15 mouse cellular contexts compared by ENCODE assay signal in the genomic region with DNA sequence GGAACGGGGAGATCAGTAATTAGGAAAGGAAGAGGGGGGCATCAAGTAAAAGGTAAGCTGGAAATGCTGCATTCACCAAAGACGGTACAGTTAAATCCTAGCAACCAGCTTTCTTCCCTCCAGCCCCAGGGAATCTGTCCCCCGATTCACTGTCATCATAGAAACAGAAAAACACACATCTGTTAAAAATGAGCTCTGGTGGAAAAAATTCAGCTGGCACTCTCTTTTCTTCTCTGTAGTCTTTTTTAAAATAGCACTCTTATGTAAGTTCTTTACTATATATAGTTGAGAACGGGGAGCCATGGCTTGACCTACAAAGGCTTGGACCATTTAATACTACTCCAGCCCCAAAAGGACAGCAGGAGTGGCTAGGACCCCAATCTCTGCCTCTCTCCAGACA.
DNase-seq lines count a peak whose midpoint lies in the region; TF ChIP-seq lines count a peak whose summit lies in the region.
"Had no signal": no experiment of that assay in that cellular context is flagged by ENCODE, and none has a peak within 500 bp of the region (broad histone marks: within the 10 kb centered on the region; RNA-seq: fewer than 3 reads in every experiment).

No protein-coding gene starts in this region.

- no peak for TF ChIP-seq POLR2A in lung, adult 2 months (IDR thresholded peaks at IDR 0.05; ENCODE audit: borderline replicate concordance, extremely low read depth, low read depth, low read length)

- no peak overlapping the region for H3K4me3 ChIP-seq in layer of hippocampus, adult 2 months
- no peak overlapping the region for H3K4me3 ChIP-seq in lung, adult 2 months (replicated peaks; ENCODE audit: extremely low read depth, low read depth, low read length)
- H3K4me3 ChIP-seq in hindbrain, embryonic 10.5 days = no peak overlapping the region
- H3K4me3 ChIP-seq: lung, embryonic 15.5 days; midbrain, embryonic 10.5 days had no signal

- H3K4me1 ChIP-seq in lung, adult 2 months (ENCODE audit: control insufficient read depth, insufficient read depth, low read length) = peaks cover 2% of the 10 kb centered on the region; the same call in 1 of the 2 replicates
- peaks cover 14% of the 10 kb centered on the region; the same call in 1 of the 2 replicates for H3K4me1 ChIP-seq in hindbrain, embryonic 10.5 days (replicated peaks)
- H3K4me1 ChIP-seq: midbrain, embryonic 10.5 days had no signal

- peak overlapping the region; percentile 66 for H3K27ac ChIP-seq in layer of hippocampus, adult 2 months
- no peak overlapping the region for H3K27ac ChIP-seq in hindbrain, embryonic 10.5 days
- H3K27ac ChIP-seq: kidney, postnatal 0 days; lung, embryonic 15.5 days; midbrain, embryonic 10.5 days had no signal

- peak; percentile 15 to 45 for DNase-seq in frontal cortex, postnatal 36 days (ENCODE audit: low spot score in 2 of 2)
- DNase-seq in frontal cortex, postnatal 25 days (ENCODE audit: low spot score in 2 of 2) = no peak
- DNase-seq in layer of hippocampus, adult 2 months (ENCODE audit: low spot score in 2 of 2) = peak; percentile 16 to 29
- no peak for DNase-seq in layer of hippocampus, postnatal 25 days (ENCODE audit: extremely low spot score in 1 of 2, low spot score in 1 of 2)
- DNase-seq in lung, postnatal 10 days = peak; percentile 32
- no peak for DNase-seq in lung, adult 2 months
- peak; percentile 58 for DNase-seq in telencephalon, adult 2 months (ENCODE audit: low read depth, low spot score)
- no peak for DNase-seq in hindbrain, embryonic 10.5 days (ENCODE audit: low spot score)
- DNase-seq: adrenal gland, adult 8-10 months; cerebellum, postnatal 14 days; gastrocnemius, postnatal 10 days; thymus, adult 2 months had no signal

- H3K9me3 ChIP-seq in hindbrain, embryonic 10.5 days = no peaks in the 10 kb centered on the region
- H3K9me3 ChIP-seq: lung, embryonic 15.5 days; midbrain, embryonic 10.5 days had no signal

- no peaks in the 10 kb centered on the region; the same call in 1 of the 2 replicates for H3K36me3 ChIP-seq in hindbrain, embryonic 10.5 days
- H3K36me3 ChIP-seq: lung, embryonic 15.5 days had no signal

- no peaks in the 10 kb centered on the region for H3K27me3 ChIP-seq in hindbrain, embryonic 10.5 days (ENCODE audit: insufficient read depth, poor library complexity, severe bottlenecking)
- H3K27me3 ChIP-seq: lung, embryonic 15.5 days had no signal

- 65% methylated on average over 4 of the region's 4 CpGs for WGBS in lung, adult 2 months
- 86% methylated on average over 4 of the region's 4 CpGs for WGBS in hindbrain, embryonic 10.5 days

- no peak for TF ChIP-seq CTCF in layer of hippocampus, adult 2 months (conservative IDR thresholded peaks at IDR 0.05)
- TF ChIP-seq CTCF in lung, adult 2 months (IDR thresholded peaks at IDR 0.05; ENCODE audit: insufficient read depth, low read length) = no peak

Comparison
In these comparisons a context has a peak if more than half of its experiments do, and no peak if none do; other contexts are left out.
1. DNase-seq: peak in frontal cortex, postnatal 36 days (2 of 2), layer of hippocampus, adult 2 months (2 of 2), lung, postnatal 10 days (single experiment) and telencephalon, adult 2 months (single experiment); none in frontal cortex, postnatal 25 days (0 of 2), layer of hippocampus, postnatal 25 days (0 of 2), lung, adult 2 months (single experiment) and hindbrain, embryonic 10.5 days (single experiment).